Mouse (Mus musculus): ENCODE measurements around the gene Sp140.
"Not testable (repeated sequence)": the region's sequence is repeated elsewhere in the genome, so short reads cannot be mapped to it uniquely, and the experiment has no call there.

Sp140 gene

GRCm38 (mm10) chr1:85618689-85619088 is 18.5 kb downstream of the Sp140 start:
- in situ Hi-C loops (cut with MboI; ENCODE audit: low pct_unique_long_range_greater_than_20kb in 1 of 2, low sequenced_read_pairs in 2 of 2, unreplicated experiment in 1 of 2): not testable (repeated sequence)

- in situ Hi-C loops (cut with MboI; ENCODE audit: low pct_unique_long_range_greater_than_20kb in 1 of 2, low sequenced_read_pairs in 2 of 2, unreplicated experiment in 1 of 2): not testable (repeated sequence)
Measured at GRCm38 (mm10) chr1:85636936-85637335, 36.8 kb downstream of the Sp140 start.

GRCm38 (mm10) chr1:85638144-85638543 is 38.0 kb downstream of the Sp140 start:
- in situ Hi-C loops (cut with MboI; ENCODE audit: low pct_unique_long_range_greater_than_20kb in 1 of 2, low sequenced_read_pairs in 2 of 2, unreplicated experiment in 1 of 2): not testable (repeated sequence)

- in situ Hi-C loops (cut with MboI; ENCODE audit: low pct_unique_long_range_greater_than_20kb in 1 of 2, low sequenced_read_pairs in 2 of 2, unreplicated experiment in 1 of 2): not testable (repeated sequence)
Measured at GRCm38 (mm10) chr1:85649881-85650280, 49.7 kb downstream of the Sp140 start, which contains the start of gene Sp100. Gene Sp100 (plus strand): TSS chr1:85649988.

- in situ Hi-C loops (cut with MboI; ENCODE audit: low pct_unique_long_range_greater_than_20kb in 1 of 2, low sequenced_read_pairs in 2 of 2, unreplicated experiment in 1 of 2): not testable (repeated sequence)
Measured at GRCm38 (mm10) chr1:85650524-85650923, 50.3 kb downstream of the Sp140 start.

GRCm38 (mm10) chr1:85651770-85652275 is 51.6 kb downstream of the Sp140 start:
- in situ Hi-C loops (cut with MboI; ENCODE audit: low pct_unique_long_range_greater_than_20kb in 1 of 2, low sequenced_read_pairs in 2 of 2, unreplicated experiment in 1 of 2): not testable (repeated sequence)

- in situ Hi-C loops (cut with MboI; ENCODE audit: low pct_unique_long_range_greater_than_20kb in 1 of 2, low sequenced_read_pairs in 2 of 2, unreplicated experiment in 1 of 2): not testable (repeated sequence)
Measured at GRCm38 (mm10) chr1:85657211-85657610, 57.0 kb downstream of the Sp140 start.

- in situ Hi-C loops (cut with MboI; ENCODE audit: low pct_unique_long_range_greater_than_20kb in 1 of 2, low sequenced_read_pairs in 2 of 2, unreplicated experiment in 1 of 2): no loop called here
Measured at GRCm38 (mm10) chr1:85664266-85664665, 64.1 kb downstream of the Sp140 start.

GRCm38 (mm10) chr1:85680226-85680625 is 80.0 kb downstream of the Sp140 start:
- in situ Hi-C loops (cut with MboI; ENCODE audit: low pct_unique_long_range_greater_than_20kb in 1 of 2, low sequenced_read_pairs in 2 of 2, unreplicated experiment in 1 of 2): no loop called here

GRCm38 (mm10) chr1:85686666-85687065 is 86.5 kb downstream of the Sp140 start:
- in situ Hi-C loops (cut with MboI; ENCODE audit: low pct_unique_long_range_greater_than_20kb in 1 of 2, low sequenced_read_pairs in 2 of 2, unreplicated experiment in 1 of 2): no loop called here

GRCm38 (mm10) chr1:85687346-85687745 is 87.2 kb downstream of the Sp140 start:
- in situ Hi-C loops (cut with MboI; ENCODE audit: low pct_unique_long_range_greater_than_20kb in 1 of 2, low sequenced_read_pairs in 2 of 2, unreplicated experiment in 1 of 2): no loop called here

- in situ Hi-C loops (cut with MboI; ENCODE audit: low pct_unique_long_range_greater_than_20kb in 1 of 2, low sequenced_read_pairs in 2 of 2, unreplicated experiment in 1 of 2): no loop called here
Measured at GRCm38 (mm10) chr1:85690544-85690943, 90.4 kb downstream of the Sp140 start.

GRCm38 (mm10) chr1:85692281-85692680 is 92.1 kb downstream of the Sp140 start:
- in situ Hi-C loops (cut with MboI; ENCODE audit: low pct_unique_long_range_greater_than_20kb in 1 of 2, low sequenced_read_pairs in 2 of 2, unreplicated experiment in 1 of 2): no loop called here

GRCm38 (mm10) chr1:85693280-85693679 is 93.1 kb downstream of the Sp140 start:
- in situ Hi-C loops (cut with MboI; ENCODE audit: low pct_unique_long_range_greater_than_20kb in 1 of 2, low sequenced_read_pairs in 2 of 2, unreplicated experiment in 1 of 2): no loop called here
